Mouse (Mus musculus) left cerebral cortex, postnatal 14 days (tissue): ENCODE results near the gene Dennd1a. TPM values are rescaled to one million over a fixed set of nuclear protein-coding genes. Genes with fewer than 3 reads are reported as not detected.
A peak's percentile ranks its signal among the peaks of the same experiment; 100 is the strongest.
"Not testable (repeated sequence)": the region's sequence is repeated elsewhere in the genome, so short reads cannot be mapped to it uniquely, and the experiment has no call there.

ENCODE experiments used
- DNase-seq, 2 experiments: peaks; one replicate each; pipeline ENCODE4 v3.0.0; 2021 to 2022; ENCODE audit warnings: low spot score in 2 of 2, mixed read lengths in 1 of 2
- intact Hi-C: fragments of 180-260 bp; cut with DNase I; formaldehyde crosslinking; loops from one replicate; pipeline ENCODE4 v1.15.1; 2025
- total RNA-seq, 2 experiments: library from RNA; stranded (reverse); gene quantifications; 2 replicates each; pipeline ENCODE4 v1.2.3; 2021

Gene Dennd1a
- total RNA-seq, 2 experiments from 2014 or later = 68.5 to 70.1 TPM

DNA sequence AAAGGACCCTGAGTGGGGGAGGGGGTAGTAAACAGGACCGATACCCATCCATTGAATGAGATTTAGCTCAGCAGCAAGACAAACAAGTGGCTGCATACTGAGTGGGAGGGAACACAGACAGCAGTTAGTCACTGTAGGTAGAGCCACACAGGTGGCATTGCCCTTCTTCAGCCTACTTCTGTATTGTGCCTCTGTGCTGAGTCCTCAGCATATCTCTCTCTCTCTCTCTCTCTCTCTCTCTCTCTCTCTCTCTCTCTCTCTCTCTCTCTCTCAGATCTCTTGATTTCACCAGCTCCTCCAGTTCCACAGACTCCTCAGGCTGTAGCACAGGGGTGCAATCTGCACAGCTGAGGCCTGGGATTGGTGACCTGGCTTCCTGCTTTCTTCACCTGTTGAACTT is 347.2 kb downstream of the Dennd1a start:
- intact Hi-C loops = no loop called here
- DNase-seq = no peak

DNA sequence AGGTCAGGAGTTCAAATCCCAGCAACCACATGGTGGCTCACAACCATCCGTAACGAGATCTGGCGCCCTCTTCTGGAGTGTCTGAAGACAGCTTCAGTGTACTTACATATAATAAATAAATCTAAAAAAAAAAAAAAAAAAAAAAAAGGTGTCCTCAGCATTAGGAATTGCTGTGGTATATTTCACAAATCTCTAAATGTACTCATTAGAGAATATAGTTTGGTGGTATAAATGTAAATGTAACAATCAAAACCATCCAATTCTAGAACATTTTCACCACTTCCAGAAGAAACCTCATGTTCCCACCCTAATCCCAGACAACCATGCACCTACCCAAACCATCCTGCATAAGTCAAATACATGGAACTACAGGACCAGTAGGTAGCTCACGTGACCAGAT is 350.3 kb downstream of the Dennd1a start:
- not testable (repeated sequence) for DNase-seq

DNA sequence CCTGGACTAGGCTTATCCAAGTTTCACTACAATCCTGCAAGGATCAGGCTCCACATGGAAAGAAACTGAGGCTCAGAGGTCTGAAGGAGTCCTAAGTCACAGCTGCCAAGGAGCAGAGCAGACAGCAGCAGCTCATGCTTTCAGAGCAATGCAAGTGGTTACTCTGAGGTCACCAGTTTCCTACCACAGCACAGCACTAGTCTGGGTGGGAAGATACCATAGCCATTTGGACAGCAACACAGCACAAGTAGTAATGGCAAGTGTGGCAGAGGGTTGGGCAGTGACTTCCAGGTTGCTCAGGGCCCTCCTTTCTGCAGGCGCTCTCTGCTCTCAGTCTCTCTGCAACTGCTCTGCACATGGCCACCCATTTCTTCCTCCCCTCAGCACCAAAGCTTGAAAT is 354.9 kb downstream of the Dennd1a start:
- DNase-seq = no peak
- intact Hi-C loops = no loop called here

More for the DNA sequence above, 350.3 kb downstream of the Dennd1a start:
- intact Hi-C loops = not testable (repeated sequence)

DNA sequence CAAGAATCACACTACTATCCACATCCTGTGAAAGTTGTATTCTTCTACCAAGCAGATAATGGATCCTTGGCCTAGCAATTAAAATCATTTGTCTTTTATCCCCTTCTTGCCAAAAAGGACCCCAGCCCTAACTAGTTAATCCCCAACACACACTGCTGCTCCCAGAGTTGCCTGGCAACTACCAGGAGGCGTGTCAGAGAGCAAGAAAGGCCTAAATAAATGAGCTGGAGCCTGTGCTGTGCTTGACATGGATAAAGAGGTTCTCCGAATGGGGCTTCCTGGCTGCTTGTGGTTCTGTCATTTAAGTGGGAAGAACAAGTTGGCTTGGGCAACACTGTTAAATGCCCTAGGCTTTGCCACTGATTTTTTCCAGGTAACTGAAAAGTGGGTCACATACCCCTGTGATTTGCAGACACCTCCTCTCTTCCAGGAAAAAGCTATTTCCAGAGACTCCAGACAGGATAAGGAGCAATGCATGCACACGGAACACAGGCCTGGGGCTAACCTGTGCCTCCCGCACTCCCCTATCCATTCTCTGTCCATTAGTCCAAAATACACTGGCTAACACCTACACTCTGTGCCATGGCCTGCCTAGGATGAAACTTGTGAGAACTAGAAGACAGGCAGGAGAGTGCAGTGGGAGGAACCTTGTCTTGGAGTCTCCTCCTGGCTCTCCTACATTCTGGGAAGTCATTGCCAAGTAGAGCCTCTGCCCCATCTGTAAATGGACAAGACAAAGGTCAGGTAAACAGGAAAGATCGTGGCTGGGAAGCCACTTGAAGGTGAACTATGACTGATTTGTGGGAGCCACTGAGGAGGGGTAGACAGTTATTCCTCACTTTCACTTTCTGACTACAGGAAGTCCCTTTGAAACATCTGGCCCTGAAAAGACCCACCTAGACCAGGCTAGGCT is 355.9 kb downstream of the Dennd1a start:
- intact Hi-C loops = no loop called here
- DNase-seq = no peak

DNA sequence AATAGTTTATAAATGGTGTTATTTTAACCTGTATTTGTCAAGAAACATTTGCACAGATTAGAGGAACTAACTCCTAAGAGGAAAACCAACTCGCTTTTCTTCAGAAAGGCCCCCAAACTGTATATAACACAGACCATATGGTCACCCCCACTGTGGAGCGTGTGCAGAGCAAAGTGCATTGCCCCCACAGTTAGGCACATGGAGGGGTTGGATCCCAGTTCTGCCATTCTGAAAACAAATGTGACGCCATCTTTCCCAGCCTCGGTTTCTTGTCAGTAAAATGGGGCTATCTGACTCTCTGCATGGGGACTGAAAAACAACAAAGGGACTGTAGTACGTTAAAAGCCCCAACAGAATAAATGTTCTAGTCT is 361.1 kb downstream of the Dennd1a start:
- DNase-seq = no peak
- intact Hi-C loops = loop anchor here (5.0 kb wide), 1 partner anchor 426 kb away; no protein-coding TSS in a partner anchor

DNA sequence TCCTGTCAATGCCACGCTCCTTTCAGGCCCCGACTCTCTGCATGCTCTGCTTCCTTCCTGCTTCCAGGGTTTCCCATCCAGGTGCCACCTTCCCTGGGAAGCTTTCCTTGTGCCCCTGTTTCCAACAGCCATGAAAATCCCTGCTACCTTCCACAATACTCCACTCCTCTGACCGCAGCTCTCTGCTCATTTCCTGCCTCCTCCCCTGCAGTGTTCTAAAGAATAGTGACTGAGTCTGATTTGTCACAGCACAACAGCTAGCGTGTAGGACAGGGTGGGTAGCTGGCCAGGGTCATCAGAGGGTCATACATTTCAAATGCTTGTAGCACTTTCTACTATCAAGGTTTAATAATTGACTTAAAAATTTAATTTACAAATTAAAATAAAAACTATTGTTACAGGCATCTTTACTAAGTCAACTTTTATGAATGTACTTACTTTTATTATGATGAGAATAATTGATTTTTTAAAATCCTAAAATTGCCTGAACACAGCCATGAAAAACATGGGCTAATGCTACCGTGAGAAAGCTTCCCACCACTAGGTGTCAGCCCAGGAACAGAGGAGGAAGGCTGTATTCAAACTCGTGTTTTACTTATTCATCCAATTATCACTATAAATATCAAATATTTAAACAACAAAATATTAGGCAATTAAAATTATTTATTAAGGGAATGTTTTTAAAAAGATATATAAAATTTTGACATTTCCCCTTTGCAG is 361.6 kb downstream of the Dennd1a start:
- intact Hi-C loops = loop anchor here (2.0 to 5.0 kb wide), 2 partner anchors 427 to 451 kb away; no protein-coding TSS in a partner anchor
- DNase-seq = peak in 1 of 2 experiments; percentile 65

DNA sequence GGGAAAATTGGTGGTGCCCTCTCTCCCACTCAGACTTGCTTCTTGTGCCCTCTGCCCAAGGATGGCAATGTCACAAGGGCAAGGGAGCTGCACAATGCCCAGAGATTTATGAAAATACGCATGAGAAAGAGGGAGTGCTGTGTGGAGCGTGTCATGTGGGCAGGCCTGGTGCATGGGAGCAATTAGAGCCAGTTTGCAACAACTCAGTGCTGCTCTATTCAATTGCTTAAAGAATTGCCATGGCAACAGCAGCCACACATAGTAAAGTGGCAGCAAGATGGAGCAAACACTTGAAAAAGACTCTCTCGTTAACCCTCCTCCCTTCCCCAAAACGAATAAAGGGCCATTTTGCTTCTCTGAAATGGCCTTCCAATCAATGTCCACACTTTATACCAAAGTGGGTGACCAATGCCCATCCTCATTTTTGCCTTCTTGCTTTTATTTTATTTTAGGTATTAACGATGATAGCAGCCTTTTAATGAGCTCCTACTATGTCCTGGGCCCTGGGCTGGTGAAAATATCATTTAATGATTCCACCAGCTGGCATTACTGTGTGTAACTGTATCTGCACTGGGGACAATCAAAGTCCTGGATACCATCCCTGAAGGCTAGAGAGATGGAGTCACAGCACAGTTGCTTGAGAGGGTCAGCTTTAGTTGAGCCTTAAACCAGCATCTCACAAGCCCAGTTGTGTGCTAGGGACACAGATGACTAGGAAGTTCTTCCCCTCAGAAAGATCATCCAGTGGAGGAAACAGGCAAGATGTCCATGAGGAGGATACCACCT is 378.3 kb downstream of the Dennd1a start:
- DNase-seq = peak; percentile 49 to 82
- intact Hi-C loops = loop anchor here (5.0 kb wide), 1 partner anchor 87 kb away; no protein-coding TSS in a partner anchor

DNA sequence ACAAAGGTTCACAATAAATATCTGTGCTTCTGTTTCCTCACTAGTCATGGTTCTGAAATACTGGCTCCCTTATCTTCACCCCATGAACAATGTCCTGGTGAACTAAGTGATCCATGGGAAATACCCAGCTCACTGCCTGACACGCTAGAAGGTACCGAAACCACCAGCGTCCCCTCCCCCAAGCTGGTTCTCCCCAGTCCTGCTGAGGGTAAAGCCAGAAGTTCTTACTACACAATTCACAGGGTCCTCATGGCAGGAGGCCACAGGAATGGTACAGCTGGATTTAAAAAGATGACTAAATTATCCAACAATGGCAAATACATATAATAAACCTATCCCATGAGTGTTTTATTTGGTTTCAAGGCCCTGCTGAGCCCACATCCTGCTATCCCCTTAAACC is 378.9 kb downstream of the Dennd1a start:
- intact Hi-C loops = loop anchor here (5.0 kb wide), 1 partner anchor 86 kb away; no protein-coding TSS in a partner anchor
- DNase-seq = no peak

DNA sequence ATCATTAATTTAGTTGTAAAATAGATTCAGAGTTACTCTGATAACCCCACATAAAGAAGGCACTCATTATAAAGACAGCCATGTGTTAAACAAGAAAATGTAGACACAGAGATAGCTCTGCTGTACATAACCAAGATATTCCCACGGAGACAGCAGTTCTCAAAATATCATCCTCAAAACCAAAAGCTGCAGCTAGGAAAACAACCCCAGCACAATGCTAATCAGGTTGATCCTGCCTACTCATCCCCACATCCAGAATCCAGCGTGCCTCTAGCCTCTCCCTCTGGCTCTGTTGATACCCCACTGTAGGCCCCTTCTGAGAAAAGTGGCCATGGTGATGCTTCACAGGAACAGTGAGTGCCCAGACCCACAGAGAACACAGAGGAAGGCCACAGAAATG is 380.9 kb downstream of the Dennd1a start:
- intact Hi-C loops = loop anchor here (5.0 kb wide), 1 partner anchor 84 kb away; no protein-coding TSS in a partner anchor
- peak; percentile 25 to 47 for DNase-seq

DNA sequence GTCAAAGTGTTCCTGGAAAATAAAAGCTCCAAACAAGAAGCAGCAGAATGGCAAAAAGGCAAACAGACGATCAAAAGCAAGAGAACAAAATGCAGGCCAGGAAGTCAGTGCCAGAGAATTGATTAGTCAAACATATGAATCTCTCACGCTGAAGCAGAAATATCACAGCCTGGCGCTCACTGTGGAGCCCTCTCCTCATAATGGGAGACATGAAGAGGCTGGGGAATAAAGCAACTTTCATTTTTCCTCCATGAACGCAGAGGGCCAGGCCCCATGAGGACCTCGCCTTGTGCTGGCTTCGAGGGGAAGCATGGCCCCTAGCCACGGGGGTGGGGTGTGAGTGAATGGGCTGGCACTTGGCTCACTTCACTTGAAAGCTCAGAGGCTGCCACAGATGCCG is 383.9 kb downstream of the Dennd1a start:
- intact Hi-C loops = no loop called here
- DNase-seq = no peak

DNA sequence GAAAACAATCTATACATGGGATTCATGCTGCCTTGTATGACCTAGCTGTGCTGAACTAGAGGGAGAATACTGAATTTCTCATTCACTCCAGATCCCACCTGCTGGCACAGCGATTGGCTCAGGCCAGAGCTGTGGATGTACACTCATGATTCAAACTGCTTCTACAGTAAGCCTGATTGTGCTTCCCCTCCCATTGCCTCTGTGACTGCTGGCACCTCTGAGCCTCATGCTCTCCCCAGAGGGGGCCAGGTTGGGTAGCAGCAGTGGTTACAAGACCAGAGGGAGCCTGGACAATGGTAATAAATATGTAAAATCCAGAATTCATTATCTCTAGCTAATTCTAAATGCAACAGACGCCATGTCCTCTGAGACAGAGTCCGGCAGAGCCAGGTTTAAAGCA is 404.0 kb downstream of the Dennd1a start:
- intact Hi-C loops = no loop called here
- no peak for DNase-seq

DNA sequence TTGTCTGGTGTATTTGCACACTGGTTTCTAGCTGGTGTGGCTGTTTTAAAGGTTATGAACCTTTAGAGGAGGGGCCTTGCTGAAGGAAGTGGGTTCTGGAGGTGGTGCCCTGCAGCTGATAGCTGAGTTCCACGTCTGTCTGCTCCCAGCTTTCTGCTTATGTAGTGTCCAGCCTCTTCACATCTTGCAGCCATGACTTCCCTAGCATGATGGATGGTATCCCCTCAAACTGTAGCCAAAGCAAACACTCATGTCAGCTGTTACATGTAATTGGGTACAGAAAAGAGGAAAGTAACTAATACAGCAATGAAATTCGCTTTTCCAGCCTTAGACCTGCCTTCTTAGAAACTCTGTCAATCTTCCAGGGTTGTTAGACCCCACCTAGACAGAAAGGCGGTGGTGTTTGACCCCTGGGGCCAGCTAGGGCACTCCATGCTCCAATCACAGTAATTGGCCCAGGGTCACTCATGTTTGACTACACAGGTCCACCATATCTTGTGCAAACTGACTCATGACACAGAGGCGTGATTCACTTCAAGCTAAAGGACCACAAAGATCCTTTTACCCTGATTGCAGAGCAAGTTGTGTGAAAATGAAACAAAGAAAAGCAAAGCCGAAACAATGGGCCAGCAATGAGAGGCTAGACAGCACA is 405.8 kb downstream of the Dennd1a start:
- DNase-seq = no peak
- intact Hi-C loops = no loop called here

DNA sequence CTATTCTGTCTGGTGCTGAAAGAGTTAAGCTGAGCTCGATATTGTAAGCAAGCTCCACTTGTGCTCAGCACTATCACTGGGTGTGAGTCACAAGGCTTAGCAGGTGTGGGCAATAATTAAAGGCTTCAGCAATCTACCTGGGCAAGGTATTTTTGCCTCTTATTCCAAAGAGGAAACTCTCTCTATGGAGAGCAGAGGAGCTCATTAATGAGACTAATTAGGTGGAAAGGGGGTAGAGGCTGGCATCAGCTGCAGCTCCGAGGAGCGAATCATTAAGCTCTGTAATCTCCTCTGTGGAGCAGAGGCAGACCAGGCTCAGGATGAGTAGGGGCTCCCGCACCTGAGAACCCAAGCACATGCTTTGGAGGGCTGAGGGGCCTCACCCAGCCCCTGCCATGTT is 407.5 kb downstream of the Dennd1a start:
- intact Hi-C loops = no loop called here
- no peak for DNase-seq

DNA sequence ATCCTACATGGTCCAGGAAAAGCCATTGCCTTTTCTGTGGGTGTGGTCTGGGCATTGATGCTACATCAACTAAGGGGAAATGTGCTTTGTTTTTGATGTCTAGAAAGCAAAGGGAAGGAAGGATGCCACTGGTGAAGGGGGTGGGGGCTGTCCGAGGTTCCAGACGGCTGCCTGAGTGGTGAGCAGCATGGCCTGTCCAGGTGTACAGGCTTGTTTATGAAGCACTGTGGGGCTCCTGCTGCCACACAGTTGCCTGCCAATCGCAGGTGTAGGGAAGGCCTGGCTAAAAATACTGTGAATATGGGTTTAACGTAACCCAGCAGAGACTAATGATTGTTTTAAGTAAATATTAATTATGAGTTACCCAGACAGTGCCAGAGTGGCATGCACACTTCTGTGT is 414.4 kb downstream of the Dennd1a start:
- DNase-seq = no peak
- intact Hi-C loops = no loop called here

DNA sequence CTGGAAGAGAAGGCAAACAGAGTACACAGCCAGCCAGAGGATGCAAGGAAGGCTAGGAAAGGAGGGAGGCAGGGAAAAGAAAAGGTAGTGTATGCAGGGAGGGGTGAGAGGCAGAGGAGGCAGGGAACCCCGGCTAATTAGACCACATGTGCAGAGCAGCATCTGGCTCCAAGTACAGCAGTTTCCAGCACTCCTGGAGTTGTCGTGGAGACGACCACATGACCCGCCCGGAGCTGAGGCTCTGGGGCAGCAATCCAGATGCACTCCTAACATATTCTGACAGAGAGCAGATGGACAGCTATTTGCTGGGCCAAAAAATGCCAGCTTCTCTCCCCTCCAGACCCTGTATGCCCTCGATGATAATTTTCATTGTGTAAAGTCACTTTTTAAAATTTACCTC is 417.6 kb downstream of the Dennd1a start:
- peak in 1 of 2 experiments; percentile 32 for DNase-seq
- intact Hi-C loops = no loop called here

DNA sequence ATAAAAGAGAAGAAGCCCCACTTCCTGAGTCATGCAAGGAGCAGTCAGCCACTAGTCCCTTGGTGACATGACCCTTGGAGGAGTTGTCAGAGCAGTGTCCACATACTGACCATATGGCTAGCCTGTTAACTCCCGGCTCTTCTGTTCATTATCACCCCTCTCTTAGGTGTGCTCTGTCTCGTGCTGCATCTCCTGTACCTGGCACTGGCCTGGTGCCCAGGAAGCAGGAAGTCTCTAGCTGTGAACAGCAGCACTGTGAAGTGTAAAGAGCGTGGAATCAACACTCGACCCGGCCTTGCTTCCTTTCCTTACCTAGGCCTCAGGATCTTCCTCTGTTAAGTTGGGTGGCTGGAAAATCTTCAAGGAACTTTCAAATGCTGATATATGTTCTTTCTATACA is 419.8 kb downstream of the Dennd1a start:
- DNase-seq = no peak
- intact Hi-C loops = no loop called here

DNA sequence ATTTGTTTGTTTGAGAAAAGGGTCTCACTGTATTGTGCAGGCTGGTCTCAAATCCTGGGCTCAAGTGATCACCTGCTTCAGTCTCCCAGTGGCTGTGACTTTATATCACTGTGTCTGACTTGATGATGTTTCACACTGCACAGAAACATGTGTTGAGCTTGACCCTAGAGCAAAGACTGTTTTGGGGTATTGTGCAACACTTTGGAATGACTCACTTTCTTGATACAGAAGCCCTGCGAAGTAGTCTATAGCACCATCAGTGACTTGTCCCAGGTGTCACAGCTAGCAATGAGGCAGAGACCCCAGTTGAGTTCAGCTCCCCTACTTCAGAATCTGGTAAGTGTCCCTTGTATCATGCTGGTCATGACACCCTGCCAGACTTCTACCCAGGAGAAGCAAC is 429.7 kb downstream of the Dennd1a start:
- intact Hi-C loops = no loop called here
- DNase-seq = no peak

DNA sequence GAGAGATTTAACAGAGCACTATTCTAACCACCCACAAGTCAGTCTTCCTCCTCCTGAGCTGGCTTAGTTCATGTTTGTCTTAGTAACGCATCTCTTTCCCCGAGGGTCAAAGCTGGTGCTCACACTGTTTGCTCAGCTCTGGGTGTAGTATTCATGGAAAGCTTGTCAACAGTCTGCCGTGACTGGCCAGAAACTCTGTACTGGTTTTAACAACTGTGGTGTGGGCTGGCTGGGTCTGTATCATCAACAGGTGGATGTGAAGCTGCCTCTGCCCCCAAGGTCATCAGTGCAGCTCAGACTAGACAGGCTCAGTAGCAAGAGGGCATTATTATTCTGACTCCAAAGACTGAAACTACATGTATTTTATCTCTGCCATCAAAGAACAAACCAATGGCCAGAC is 430.2 kb downstream of the Dennd1a start:
- intact Hi-C loops = no loop called here
- no peak for DNase-seq

DNA sequence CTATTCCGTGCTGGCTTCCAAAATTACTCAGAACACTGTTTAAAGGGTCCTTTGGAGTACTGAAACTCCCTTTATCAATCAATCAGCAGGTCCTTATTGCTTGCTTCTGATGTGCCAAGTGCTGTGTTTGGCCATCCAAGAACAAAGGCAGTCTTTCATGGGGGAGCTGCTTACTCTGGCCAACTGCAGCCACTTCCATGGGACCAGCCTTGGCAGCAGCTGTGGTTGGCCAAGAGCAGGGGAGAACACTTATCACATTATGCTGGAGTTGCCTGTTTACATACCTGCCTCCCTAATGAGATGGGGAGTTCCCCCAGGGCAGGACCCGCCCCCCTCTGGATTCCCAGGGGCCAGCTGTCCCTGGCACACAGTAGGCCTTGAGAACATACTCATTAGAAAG is 432.0 kb downstream of the Dennd1a start:
- intact Hi-C loops = no loop called here
- no peak for DNase-seq
